Mouse (Mus musculus): ENCODE results near the gene Dlgap1.

DNA sequence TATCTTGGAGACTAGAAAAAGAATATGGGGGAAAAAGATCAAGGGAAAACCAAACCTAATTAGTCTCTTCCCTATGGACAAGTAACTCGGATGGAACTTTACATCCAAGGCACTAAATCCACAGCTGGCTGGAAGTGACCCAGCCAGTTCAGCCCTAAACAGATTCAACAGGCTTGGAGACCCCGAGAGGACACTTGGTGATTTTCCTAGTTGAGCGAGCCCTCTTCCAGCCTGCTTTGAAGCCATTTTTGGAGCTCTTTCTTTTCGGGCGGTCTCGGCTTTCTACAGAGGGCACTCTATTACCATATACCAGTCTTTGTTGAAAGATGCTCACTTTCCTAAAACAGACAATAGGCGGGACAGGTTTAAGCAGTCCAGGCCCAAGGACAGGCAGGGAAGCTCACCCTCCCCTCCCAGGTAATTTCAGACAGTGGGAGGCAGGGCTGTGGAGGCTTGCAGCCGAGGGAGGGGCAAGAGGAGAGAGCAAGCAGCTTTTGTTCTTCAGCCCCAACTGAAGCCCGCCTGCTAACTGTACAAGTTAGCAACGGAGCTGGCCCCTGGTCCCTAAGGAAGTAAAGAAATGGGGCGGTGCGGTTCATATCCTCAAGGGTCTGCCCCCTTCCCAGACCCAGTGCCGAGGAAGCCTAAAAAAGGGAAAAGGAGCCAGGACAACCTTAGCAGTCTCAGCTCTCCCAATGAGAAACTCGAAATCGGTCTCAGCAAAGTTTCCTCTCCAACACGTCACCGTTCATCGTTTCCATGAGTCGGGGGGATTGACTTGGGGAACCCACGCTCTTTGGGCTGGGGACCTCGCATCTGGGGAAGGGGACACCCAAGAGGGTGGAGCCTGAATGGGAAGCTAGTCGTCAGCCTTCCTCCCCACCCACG lies 879.9 kb downstream of the Dlgap1 start:
- TF ChIP-seq CTCF (IDR thresholded peaks at IDR 0.05; ENCODE audit: low read depth) (no peak), EP300 (IDR thresholded peaks at IDR 0.05; ENCODE audit: low read depth) (no peak)
